Mouse (Mus musculus) hindbrain, postnatal 0 days (tissue): ENCODE measurements around the gene Arid1a. TPM values are rescaled to one million over a fixed set of nuclear protein-coding genes. Genes with fewer than 3 reads are reported as not detected.

Experiments
- ATAC-seq: fragments of 200-750 bp; cut with Nextera tagmentation; 2 replicates; pipeline ENCODE4 v1.8.0; 2017; ENCODE audit warnings: mild to moderate bottlenecking, moderate TSS enrichment, moderate library complexity
- DNase-seq: peaks from one replicate; pipeline ENCODE4 v3.0.0-alpha.2; 2015; ENCODE audit warnings: low spot score
- H3K27ac ChIP-seq: fragments of 300-500 bp; sonication (generic); 2 replicates; pipeline ENCODE4 v1.5.1; 2014; ENCODE audit warnings: mild to moderate bottlenecking
- H3K27me3 ChIP-seq: fragments of 300-500 bp; sonication (generic); 2 replicates; pipeline ENCODE4 v1.6.1; 2014; ENCODE audit warnings: low read length, mixed read lengths; ENCODE audit not compliant: insufficient read depth
- H3K36me3 ChIP-seq: fragments of 300-500 bp; sonication (generic); 2 replicates; pipeline ENCODE4 v1.6.1; 2014; ENCODE audit warnings: low read length, mixed read lengths; ENCODE audit not compliant: insufficient read depth
- H3K4me1 ChIP-seq: fragments of 300-500 bp; sonication (generic); 2 replicates; pipeline ENCODE4 v1.6.1; 2014; ENCODE audit warnings: antibody characterized with exemption, low read length, mixed read lengths; ENCODE audit not compliant: insufficient read depth
- H3K4me2 ChIP-seq: fragments of 300-500 bp; sonication (generic); 2 replicates; pipeline ENCODE4 v1.6.1; 2014; ENCODE audit warnings: low read depth, mild to moderate bottlenecking, low read length, moderate library complexity, mixed read lengths
- H3K4me3 ChIP-seq: fragments of 300-500 bp; sonication (generic); 2 replicates; pipeline ENCODE4 v1.5.1; 2014; ENCODE audit warnings: low read length
- H3K9ac ChIP-seq: fragments of 300-500 bp; sonication (generic); replicated peaks from 2 replicates; pipeline ENCODE4 v1.6.1; 2014; ENCODE audit warnings: mild to moderate bottlenecking, low read length, moderate library complexity, mixed read lengths
- H3K9me3 ChIP-seq: fragments of 300-500 bp; sonication (generic); 2 replicates; pipeline ENCODE4 v1.6.1; 2016; ENCODE audit warnings: low read length, mixed read lengths
- CTCF ChIP-seq: IDR thresholded peaks from 2 replicates; pipeline ENCODE4 v1.5.1; 2016; ENCODE audit warnings: antibody characterized with exemption, control low read depth, low read depth
- WGBS: fragments of 180-500 bp; shearing (Covaris S2); extraction: QIAGEN DNeasy Blood & Tissue Kit; methylation state at CpG from one replicate; pipeline ENCODE4 v1.1.7; 2014; 5-methylcytosine and 5-hydroxymethylcytosine counted together
- polyA plus RNA-seq: library from polyadenylated mRNA; unstranded; fragments of >200 nt; fragmentation: Nextera tagmentation; extraction: Ambion mirVana; gene quantifications from 2 replicates; pipeline ENCODE4 v1.2.1, GENCODE M21; 2015
- total RNA-seq: library from RNA; depleted of rRNA; stranded (reverse); fragments of >200 nt; gene quantifications from 2 replicates; pipeline ENCODE4 v1.2.3, GENCODE M21; 2014

Arid1a gene
- total and polyA plus RNA-seq, 2 experiments from 2014 or later: 17.6 to 54.1 TPM

DNA sequence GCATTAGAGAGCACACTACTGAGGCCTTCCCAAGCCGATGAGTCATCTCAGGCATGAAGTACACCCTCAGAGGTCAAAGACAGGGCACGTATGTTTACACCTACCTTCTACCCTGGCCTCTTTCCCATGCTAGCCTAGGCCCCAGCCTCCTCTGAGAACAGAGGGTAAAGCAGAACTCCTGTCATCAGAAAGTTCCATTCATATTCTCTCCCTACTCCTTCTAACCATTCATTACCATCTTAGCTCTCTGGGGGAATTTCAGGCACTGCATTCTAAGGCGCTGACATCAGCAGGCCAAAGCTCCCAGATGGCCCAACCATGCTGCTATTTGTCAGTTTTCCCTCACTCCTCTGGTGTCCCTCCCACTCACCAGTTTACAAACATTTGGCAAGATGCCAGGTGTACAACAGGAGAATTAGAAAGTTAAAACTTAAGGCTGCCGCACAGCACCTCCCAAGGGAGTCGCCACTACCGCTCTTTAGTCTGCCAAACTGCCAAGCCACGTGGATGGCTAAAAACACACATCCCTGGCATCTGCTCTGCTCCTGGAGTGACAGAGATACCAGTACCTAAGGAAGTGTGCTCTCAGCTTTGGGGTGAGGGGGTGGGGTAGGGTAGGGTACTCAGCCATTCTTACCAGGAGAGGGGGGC lies 68.0 kb downstream of the Arid1a start:
- Histone ChIP-seq H3K4me3 (no peak overlapping the region), H3K36me3 (peaks cover 92% of the 10 kb centered on the region), H3K9ac (no peak overlapping the region), H3K4me1 (no peaks in the 10 kb centered on the region), H3K4me2 (no peak overlapping the region), H3K9me3 (no peaks in the 10 kb centered on the region), H3K27me3 (no peaks in the 10 kb centered on the region), H3K27ac (no peak overlapping the region)
- DNase-seq: peak; percentile 52
- TF ChIP-seq CTCF: no peak
- WGBS: 40% methylated on average over 7 of the region's 7 CpGs
- ATAC-seq: no peak

DNA sequence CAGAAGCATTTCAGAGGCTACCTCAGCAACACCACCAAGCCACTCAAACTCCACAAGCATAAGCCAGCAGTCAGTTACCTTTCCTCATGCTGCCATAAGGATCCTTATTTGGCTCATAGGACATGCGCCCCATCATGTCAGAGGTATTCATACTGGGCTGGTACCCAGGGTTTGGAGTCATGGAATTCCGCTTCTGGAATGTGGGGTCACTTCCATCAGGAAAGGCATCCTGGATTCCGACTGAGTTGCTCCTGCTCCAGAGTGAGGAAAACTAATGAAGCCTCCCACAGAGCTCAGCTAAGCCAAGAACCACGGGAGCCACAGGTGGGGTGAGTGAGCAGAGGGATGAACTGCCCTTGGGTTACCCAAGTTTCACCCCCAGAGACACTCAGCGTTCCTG lies 69.4 kb downstream of the Arid1a start:
- H3K4me1 ChIP-seq: no peaks in the 10 kb centered on the region
- H3K9ac ChIP-seq: no peak overlapping the region
- DNase-seq (no peak), ATAC-seq (no peak)
- no peak overlapping the region for H3K4me2 ChIP-seq
- peaks cover 90% of the 10 kb centered on the region for H3K36me3 ChIP-seq
- WGBS: 79% methylated on average over 5 of the region's 5 CpGs
- no peak overlapping the region for H3K27ac ChIP-seq
- no peaks in the 10 kb centered on the region for H3K9me3 ChIP-seq
- H3K4me3 ChIP-seq: no peak overlapping the region
- H3K27me3 ChIP-seq: no peaks in the 10 kb centered on the region
- no peak for TF ChIP-seq CTCF

DNA sequence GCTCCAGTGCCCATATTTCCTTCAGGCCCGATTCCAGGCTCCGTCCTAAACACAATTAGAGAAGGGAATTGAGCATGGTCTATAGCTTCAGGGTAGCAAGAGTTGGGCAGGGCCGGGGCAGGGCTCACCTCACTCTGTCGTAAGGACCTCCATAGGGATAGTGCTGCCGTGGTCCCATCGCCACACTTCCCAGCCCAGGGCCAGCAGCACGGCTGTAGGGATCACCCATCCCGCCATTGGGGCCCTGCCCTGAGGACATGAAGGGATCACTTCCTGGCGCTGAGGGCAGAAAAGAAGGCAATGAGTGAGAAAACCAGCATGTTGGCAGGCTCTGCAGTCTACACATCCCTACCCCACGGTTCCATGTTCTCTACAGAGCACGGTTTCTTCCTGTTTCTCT lies 70.1 kb downstream of the Arid1a start:
- TF ChIP-seq CTCF: no peak
- no peak for ATAC-seq
- Histone ChIP-seq H3K36me3 (peaks cover 90% of the 10 kb centered on the region), H3K9me3 (no peaks in the 10 kb centered on the region), H3K4me1 (no peaks in the 10 kb centered on the region), H3K4me2 (no peak overlapping the region), H3K9ac (no peak overlapping the region), H3K27ac (no peak overlapping the region), H3K4me3 (no peak overlapping the region), H3K27me3 (no peaks in the 10 kb centered on the region)
- WGBS: 85% methylated on average over 11 of the region's 11 CpGs
- no peak for DNase-seq

DNA sequence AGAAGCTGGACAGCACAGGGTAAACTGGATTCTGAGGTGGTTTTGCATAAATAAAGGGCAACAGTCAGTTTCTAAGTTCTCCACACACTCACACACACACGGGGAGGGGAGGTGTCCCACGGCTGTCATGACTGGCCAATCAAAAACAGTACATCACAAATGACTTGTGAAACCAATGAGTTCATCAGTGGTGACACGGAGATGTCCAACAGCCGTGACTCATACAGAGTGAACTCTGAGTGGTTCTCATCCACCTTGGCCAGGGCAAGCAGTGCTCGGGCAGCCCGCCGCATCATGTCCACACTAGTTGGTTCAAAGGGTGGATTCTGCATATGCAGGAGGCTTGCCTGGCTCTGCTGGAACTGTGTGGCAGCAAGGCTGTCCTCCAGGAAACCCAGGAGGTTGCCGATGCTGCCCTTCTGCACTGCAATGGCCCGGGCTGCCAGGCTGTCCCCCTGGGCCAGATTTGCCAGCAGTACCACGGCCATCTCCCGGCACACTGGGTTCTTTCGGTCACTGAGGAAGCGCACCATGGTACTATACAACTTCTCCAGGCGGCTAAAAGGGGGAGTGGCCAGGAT lies 76.3 kb downstream of the Arid1a start:
- DNase-seq (no peak), ATAC-seq (peak; percentile 8; the same call in 1 of the 2 replicates)
- no peak overlapping the region for H3K4me2 ChIP-seq
- H3K9me3 ChIP-seq: no peaks in the 10 kb centered on the region
- no peak for TF ChIP-seq CTCF
- H3K4me3 ChIP-seq: no peak overlapping the region
- peaks cover 51% of the 10 kb centered on the region for H3K36me3 ChIP-seq
- WGBS: 68% methylated on average over 14 of the region's 14 CpGs
- H3K27ac ChIP-seq: peak overlapping the region; percentile 48
- no peaks in the 10 kb centered on the region for H3K27me3 ChIP-seq
- H3K4me1 ChIP-seq: no peaks in the 10 kb centered on the region
- H3K9ac ChIP-seq: no peak overlapping the region

DNA sequence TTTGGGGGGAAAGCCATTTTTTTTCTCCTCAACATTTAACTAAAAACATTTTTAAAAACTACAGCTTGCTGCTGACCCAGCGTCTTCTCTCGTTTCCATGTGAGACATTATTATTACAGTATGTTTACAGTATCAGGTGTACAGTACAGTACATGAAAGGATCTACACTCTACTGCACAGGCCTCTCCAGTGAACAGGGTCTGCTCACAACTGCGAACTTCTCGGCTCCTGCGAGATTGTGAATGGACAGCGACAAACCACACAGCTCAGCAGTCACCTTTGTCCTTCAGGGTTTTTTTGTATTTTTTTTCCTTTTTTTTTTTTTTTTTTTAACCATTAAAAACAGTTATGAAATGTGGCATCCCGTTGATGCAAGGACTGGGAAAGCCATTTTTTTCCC lies 76.9 kb downstream of the Arid1a start:
- H3K4me1 ChIP-seq: no peaks in the 10 kb centered on the region
- WGBS: 87% methylated on average over 7 of the region's 7 CpGs
- H3K36me3 ChIP-seq: peaks cover 44% of the 10 kb centered on the region
- H3K4me2 ChIP-seq: no peak overlapping the region
- no peak overlapping the region for H3K9ac ChIP-seq
- DNase-seq (no peak), ATAC-seq (no peak)
- H3K27ac ChIP-seq: no peak overlapping the region
- no peak for TF ChIP-seq CTCF
- no peaks in the 10 kb centered on the region for H3K9me3 ChIP-seq
- no peak overlapping the region for H3K4me3 ChIP-seq
- H3K27me3 ChIP-seq: no peaks in the 10 kb centered on the region

DNA sequence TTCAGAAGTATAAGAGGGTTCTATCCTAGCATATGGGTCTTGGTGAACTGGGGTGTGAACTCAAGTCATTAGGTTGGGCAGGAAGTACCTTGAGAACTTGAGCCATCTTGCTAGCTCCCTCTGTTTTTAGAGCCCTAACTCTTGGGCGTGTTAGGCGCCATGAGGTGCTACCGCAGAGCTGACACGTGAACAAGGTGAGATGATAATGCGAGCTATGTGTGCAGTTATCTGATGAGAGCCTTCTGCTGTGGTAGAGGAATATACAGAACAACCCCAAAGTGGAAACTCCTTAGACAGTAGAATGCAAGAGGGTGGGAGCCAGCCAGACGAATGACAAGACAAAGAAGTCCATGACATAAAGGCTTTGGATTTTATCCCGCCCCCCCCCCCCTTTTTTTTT lies 79.3 kb downstream of the Arid1a start:
- Histone ChIP-seq H3K27ac (no peak overlapping the region), H3K4me3 (no peak overlapping the region), H3K4me1 (peaks cover 4% of the 10 kb centered on the region; the same call in 1 of the 2 replicates), H3K4me2 (no peak overlapping the region), H3K9ac (no peak overlapping the region), H3K9me3 (no peaks in the 10 kb centered on the region), H3K36me3 (peaks cover 23% of the 10 kb centered on the region; the same call in 1 of the 2 replicates), H3K27me3 (no peaks in the 10 kb centered on the region)
- DNase-seq (no peak), ATAC-seq (no peak)
- 77% methylated on average over 7 of the region's 7 CpGs for WGBS
- no peak for TF ChIP-seq CTCF

DNA sequence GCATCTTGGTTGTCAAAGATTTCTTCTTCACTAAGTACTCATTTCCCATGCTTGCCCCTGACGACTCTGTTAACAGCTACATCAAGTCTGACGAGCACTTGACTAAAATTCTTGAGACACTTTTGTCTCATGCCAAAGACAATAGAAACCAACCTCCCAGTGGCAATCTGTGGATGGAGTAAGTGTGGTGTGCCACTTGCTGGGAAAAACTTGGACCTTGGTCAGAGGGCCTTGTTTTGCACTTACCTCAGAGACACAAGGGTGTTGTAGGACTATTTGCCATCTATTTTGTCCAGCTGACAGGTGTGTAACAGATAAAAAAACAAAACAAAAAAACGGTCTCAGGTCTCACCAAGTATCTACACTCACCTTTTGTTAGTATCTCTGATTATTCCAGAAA lies 80.4 kb downstream of the Arid1a start:
- Histone ChIP-seq H3K9me3 (no peaks in the 10 kb centered on the region), H3K36me3 (peaks cover 12% of the 10 kb centered on the region; the same call in 1 of the 2 replicates), H3K27ac (peak overlapping the region; percentile 94; the same call in 1 of the 2 replicates), H3K4me3 (no peak overlapping the region), H3K27me3 (no peaks in the 10 kb centered on the region), H3K4me2 (no peak overlapping the region), H3K4me1 (peaks cover 4% of the 10 kb centered on the region; the same call in 1 of the 2 replicates), H3K9ac (no peak overlapping the region)
- DNase-seq: no peak
- no peak for ATAC-seq
- no peak for TF ChIP-seq CTCF
- WGBS: 20% methylated on average over 3 of the region's 3 CpGs
